Mouse (Mus musculus): ENCODE results near the gene Zfp420. TPM values are rescaled to one million over a fixed set of nuclear protein-coding genes. Genes with fewer than 3 reads are reported as not detected.

The Zfp420 gene
- polyA plus RNA-seq, 2 experiments, result 0.66 to 0.92 TPM

- no peak overlapping the region for H3K27ac ChIP-seq
- no peak for DNase-seq (ENCODE audit: low read depth in 3 of 3, low spot score in 3 of 3)
- no peak overlapping the region for H3K4me2 ChIP-seq (ENCODE audit: low read depth)
- 42% methylated on average over 6 of the region's 6 CpGs for WGBS (ENCODE audit: insufficient replicate concordance)
- 0 out of 4 replicates have a peak, but pooled peaks cover 0 to 2% of the 10 kb centered on the region in 2 experiments for H3K4me1 ChIP-seq (replicated peaks; ENCODE audit: control insufficient read depth in 2 of 2, insufficient read depth in 2 of 2, low read length in 1 of 2)
- H3K36me3 ChIP-seq (replicated peaks; ENCODE audit: control insufficient read depth, insufficient read depth, low read depth), result no peaks in the 10 kb centered on the region; the same call in 1 of the 2 replicates
- ATAC-seq (ENCODE audit: insufficient read depth), result no peak
- H3K9me3 ChIP-seq (ENCODE audit: control insufficient read depth, low read length), result no peaks in the 10 kb centered on the region
- H3K9ac ChIP-seq (replicated peaks), result no peak overlapping the region
- TF ChIP-seq CTCF (IDR thresholded peaks at IDR 0.05; ENCODE audit: low read depth), result no peak
- no peak for TF ChIP-seq EP300 (IDR thresholded peaks at IDR 0.05; ENCODE audit: low read depth)
- no peaks in the 10 kb centered on the region for H3K27me3 ChIP-seq (ENCODE audit: control insufficient read depth, insufficient read depth, low read length)
- H3K4me3 ChIP-seq (ENCODE audit: insufficient read depth in 1 of 2, low read depth in 2 of 2, low read length in 2 of 2), result no peak overlapping the region
Measured at GRCm38 (mm10) chr7:29917371-29918061, 57.7 kb downstream of the Zfp420 start.

GRCm38 (mm10) chr7:29918062-29918453 lies 58.3 kb downstream of the Zfp420 start:
- no peak for ATAC-seq (ENCODE audit: insufficient read depth)
- 82% methylated on average over 4 of the region's 4 CpGs for WGBS (ENCODE audit: insufficient replicate concordance)

GRCm38 (mm10) chr7:29921439-29922093 lies 61.8 kb downstream of the Zfp420 start:
- no peak overlapping the region for H3K9ac ChIP-seq (replicated peaks)
- H3K36me3 ChIP-seq (replicated peaks; ENCODE audit: control insufficient read depth, insufficient read depth, low read depth), result no peaks in the 10 kb centered on the region
- WGBS (ENCODE audit: insufficient replicate concordance), result 59% methylated on average over 6 of the region's 6 CpGs
- H3K27me3 ChIP-seq (ENCODE audit: control insufficient read depth, insufficient read depth, low read length), result no peaks in the 10 kb centered on the region
- no peaks in the 10 kb centered on the region for H3K9me3 ChIP-seq (ENCODE audit: control insufficient read depth, low read length)
- no peak for DNase-seq (ENCODE audit: low read depth in 3 of 3, low spot score in 3 of 3)
- H3K4me1 ChIP-seq (replicated peaks; ENCODE audit: control insufficient read depth in 2 of 2, insufficient read depth in 2 of 2, low read length in 1 of 2), result 0 out of 4 replicates have a peak, but pooled peaks cover 0 to 2% of the 10 kb centered on the region in 2 experiments
- H3K4me2 ChIP-seq (ENCODE audit: low read depth), result no peak overlapping the region
- H3K27ac ChIP-seq, result no peak overlapping the region
- no peak overlapping the region for H3K4me3 ChIP-seq (ENCODE audit: insufficient read depth in 1 of 2, low read depth in 2 of 2, low read length in 2 of 2)
- TF ChIP-seq EP300 (IDR thresholded peaks at IDR 0.05; ENCODE audit: low read depth) (no peak), CTCF (IDR thresholded peaks at IDR 0.05; ENCODE audit: low read depth) (no peak)
- no peak for ATAC-seq (ENCODE audit: insufficient read depth)

More at GRCm38 (mm10) chr7:29918062-29918453, 58.3 kb downstream of the Zfp420 start:
- no peaks in the 10 kb centered on the region for H3K27me3 ChIP-seq (ENCODE audit: control insufficient read depth, insufficient read depth, low read length)
- 0 out of 4 replicates have a peak, but pooled peaks cover 0 to 2% of the 10 kb centered on the region in 2 experiments for H3K4me1 ChIP-seq (replicated peaks; ENCODE audit: control insufficient read depth in 2 of 2, insufficient read depth in 2 of 2, low read length in 1 of 2)
- no peaks in the 10 kb centered on the region for H3K9me3 ChIP-seq (ENCODE audit: control insufficient read depth, low read length)
- no peak overlapping the region for H3K4me2 ChIP-seq (ENCODE audit: low read depth)
- TF ChIP-seq EP300 (IDR thresholded peaks at IDR 0.05; ENCODE audit: low read depth), result no peak
- no peak for TF ChIP-seq CTCF (IDR thresholded peaks at IDR 0.05; ENCODE audit: low read depth)
- DNase-seq (ENCODE audit: low read depth in 3 of 3, low spot score in 3 of 3), result no peak
- H3K36me3 ChIP-seq (replicated peaks; ENCODE audit: control insufficient read depth, insufficient read depth, low read depth), result no peaks in the 10 kb centered on the region
- no peak overlapping the region for H3K9ac ChIP-seq (replicated peaks)
- H3K27ac ChIP-seq, result no peak overlapping the region
- H3K4me3 ChIP-seq (ENCODE audit: insufficient read depth in 1 of 2, low read depth in 2 of 2, low read length in 2 of 2), result no peak overlapping the region

GRCm38 (mm10) chr7:29922780-29923179 lies 63.0 kb downstream of the Zfp420 start:
- ATAC-seq (ENCODE audit: insufficient read depth) (no peak), DNase-seq (ENCODE audit: low read depth in 3 of 3, low spot score in 3 of 3) (no peak)
- H3K9me3 ChIP-seq (ENCODE audit: control insufficient read depth, low read length), result no peaks in the 10 kb centered on the region
- TF ChIP-seq CTCF (IDR thresholded peaks at IDR 0.05; ENCODE audit: low read depth), result no peak
- no peak for TF ChIP-seq EP300 (IDR thresholded peaks at IDR 0.05; ENCODE audit: low read depth)
- H3K27ac ChIP-seq, result no peak overlapping the region
- no peaks in the 10 kb centered on the region for H3K36me3 ChIP-seq (replicated peaks; ENCODE audit: control insufficient read depth, insufficient read depth, low read depth)
- 0 out of 4 replicates have a peak, but pooled peaks cover 0 to 2% of the 10 kb centered on the region in 2 experiments for H3K4me1 ChIP-seq (replicated peaks; ENCODE audit: control insufficient read depth in 2 of 2, insufficient read depth in 2 of 2, low read length in 1 of 2)
- H3K9ac ChIP-seq (replicated peaks), result no peak overlapping the region
- no peaks in the 10 kb centered on the region for H3K27me3 ChIP-seq (ENCODE audit: control insufficient read depth, insufficient read depth, low read length)
- H3K4me3 ChIP-seq (ENCODE audit: insufficient read depth in 1 of 2, low read depth in 2 of 2, low read length in 2 of 2), result no peak overlapping the region
- no peak overlapping the region for H3K4me2 ChIP-seq (ENCODE audit: low read depth)
- WGBS (ENCODE audit: insufficient replicate concordance), result 61% methylated on average over 2 of the region's 2 CpGs

Small RNA genes within 50 kb of the gene (microRNA-seq; reads per million reads assigned to microRNA genes)
- gene Mir7668, result not detected

Other genes with a start within 250 kb of the Zfp420 start
- 0.01 TPM in 1 of 2 replicates, not detected in the other for gene Catsperg2, start 132.9 kb upstream of the Zfp420 start, polyA plus RNA-seq (2012; rRNA removed)
- gene Catsperg2, start 132.9 kb upstream of the Zfp420 start, polyA plus RNA-seq (2014; fragmentation: Nextera tagmentation; extraction: Ambion mirVana), result not detected in 2 replicates
- gene Zfp84, start 91.4 kb upstream of the Zfp420 start, polyA plus RNA-seq (2012; rRNA removed), result 2.2 and 2.8 TPM in 2 replicates
- gene Zfp84, start 91.4 kb upstream of the Zfp420 start, polyA plus RNA-seq (2014; fragmentation: Nextera tagmentation; extraction: Ambion mirVana), result 3.1 and 4.1 TPM in 2 replicates
- gene Zfp30, start 76.0 kb upstream of the Zfp420 start, polyA plus RNA-seq (2012; rRNA removed), result 0.32 and 0.45 TPM in 2 replicates
- gene Zfp30, start 76.0 kb upstream of the Zfp420 start, polyA plus RNA-seq (2014; fragmentation: Nextera tagmentation; extraction: Ambion mirVana), result 0.32 and 0.61 TPM in 2 replicates
- 1.0 and 1.7 TPM in 2 replicates for gene Zfp790, start 43.9 kb upstream of the Zfp420 start, polyA plus RNA-seq (2012; rRNA removed)
- 3.4 and 4.1 TPM in 2 replicates for gene Zfp790, start 43.9 kb upstream of the Zfp420 start, polyA plus RNA-seq (2014; fragmentation: Nextera tagmentation; extraction: Ambion mirVana)
- gene Zfp940, start 6.3 kb upstream of the Zfp420 start, polyA plus RNA-seq (2012; rRNA removed), result 0.17 and 0.41 TPM in 2 replicates
- gene Zfp940, start 6.3 kb upstream of the Zfp420 start, polyA plus RNA-seq (2014; fragmentation: Nextera tagmentation; extraction: Ambion mirVana), result 0.61 and 1.0 TPM in 2 replicates
- 1.0 and 1.2 TPM in 2 replicates for gene Zfp27, start 46.6 kb downstream of the Zfp420 start, polyA plus RNA-seq (2012; rRNA removed)
- gene Zfp27, start 46.6 kb downstream of the Zfp420 start, polyA plus RNA-seq (2014; fragmentation: Nextera tagmentation; extraction: Ambion mirVana), result 1.7 TPM in 2 replicates
- 0.51 and 0.69 TPM in 2 replicates for gene Zfp383, start 48.2 kb downstream of the Zfp420 start, polyA plus RNA-seq (2012; rRNA removed)
- gene Zfp383, start 48.2 kb downstream of the Zfp420 start, polyA plus RNA-seq (2014; fragmentation: Nextera tagmentation; extraction: Ambion mirVana), result 0.35 and 0.42 TPM in 2 replicates
- 1.5 and 1.7 TPM in 2 replicates for gene Zfp74, start 94.1 kb downstream of the Zfp420 start, polyA plus RNA-seq (2012; rRNA removed)
- 0.85 and 1.8 TPM in 2 replicates for gene Zfp74, start 94.1 kb downstream of the Zfp420 start, polyA plus RNA-seq (2014; fragmentation: Nextera tagmentation; extraction: Ambion mirVana)
- 4.5 and 6.1 TPM in 2 replicates for gene Zfp568, start 124.0 kb downstream of the Zfp420 start, polyA plus RNA-seq (2012; rRNA removed)
- 7.0 and 8.2 TPM in 2 replicates for gene Zfp568, start 124.0 kb downstream of the Zfp420 start, polyA plus RNA-seq (2014; fragmentation: Nextera tagmentation; extraction: Ambion mirVana)
- gene Zfp14, start 191.4 kb downstream of the Zfp420 start, polyA plus RNA-seq (2012; rRNA removed), result 0.24 and 0.38 TPM in 2 replicates
- 0.21 and 0.27 TPM in 2 replicates for gene Zfp14, start 191.4 kb downstream of the Zfp420 start, polyA plus RNA-seq (2014; fragmentation: Nextera tagmentation; extraction: Ambion mirVana)
- gene Zfp82, start 212.9 kb downstream of the Zfp420 start, polyA plus RNA-seq (2012; rRNA removed), result 0.22 and 0.50 TPM in 2 replicates
- 1.2 and 1.8 TPM in 2 replicates for gene Zfp82, start 212.9 kb downstream of the Zfp420 start, polyA plus RNA-seq (2014; fragmentation: Nextera tagmentation; extraction: Ambion mirVana)
- gene Gm26920, start 230.4 kb downstream of the Zfp420 start, polyA plus RNA-seq (2012; rRNA removed), result 0.13 TPM in 1 of 2 replicates, not detected in the other
- 0.23 TPM in 1 of 2 replicates, not detected in the other for gene Gm26920, start 230.4 kb downstream of the Zfp420 start, polyA plus RNA-seq (2014; fragmentation: Nextera tagmentation; extraction: Ambion mirVana)
- gene Zfp566, start 230.5 kb downstream of the Zfp420 start, polyA plus RNA-seq (2012; rRNA removed), result 0.54 and 1.8 TPM in 2 replicates
- 1.3 and 1.5 TPM in 2 replicates for gene Zfp566, start 230.5 kb downstream of the Zfp420 start, polyA plus RNA-seq (2014; fragmentation: Nextera tagmentation; extraction: Ambion mirVana)
- gene Zfp260, start 234.8 kb downstream of the Zfp420 start, polyA plus RNA-seq (2012; rRNA removed), result 3.7 and 4.8 TPM in 2 replicates
- 11.9 and 12.6 TPM in 2 replicates for gene Zfp260, start 234.8 kb downstream of the Zfp420 start, polyA plus RNA-seq (2014; fragmentation: Nextera tagmentation; extraction: Ambion mirVana)